Mouse (Mus musculus) kidney, adult 2 months (tissue): Measurements from ENCODE around the gene Fli1.

Experiments used
- CTCF ChIP-seq: fragments of 200-500 bp; conservative IDR thresholded peaks from 2 replicates; pipeline ENCODE4 v1.5.1; 2011; ENCODE audit warnings: low read depth, mild to moderate bottlenecking, control low read depth, low read length, moderate library complexity, mixed read lengths; ENCODE audit not compliant: insufficient read depth, insufficient read length
- POLR2A ChIP-seq: fragments of 200-500 bp; IDR thresholded peaks from one replicate; pipeline ENCODE4 v1.6.1; 2011; ENCODE audit warnings: low read depth, low read length, control low read depth

DNA sequence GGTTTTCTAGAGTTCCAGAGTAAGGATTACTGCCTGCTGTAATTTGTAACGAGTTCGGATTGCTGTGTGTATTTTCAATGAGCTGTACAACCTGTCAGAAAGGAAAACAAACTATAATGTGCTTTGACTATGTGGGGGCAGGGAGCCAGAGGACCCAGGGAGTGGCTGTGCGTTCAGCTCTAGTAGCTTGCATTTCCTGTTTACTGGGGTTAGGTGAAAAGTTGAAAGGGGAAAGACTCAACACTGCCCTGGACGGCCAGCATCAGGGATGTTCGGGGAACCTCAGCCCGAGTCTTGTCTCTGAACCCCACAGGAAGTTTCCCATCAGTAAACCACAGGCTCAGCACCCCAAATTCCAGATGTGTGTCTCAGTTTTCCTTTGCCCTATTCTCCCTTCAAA is 43.2 kb downstream of the Fli1 start:
- TF ChIP-seq CTCF (no peak), POLR2A (no peak)
